Mouse (Mus musculus) embryonic stem cell, embryonic (primary cell): ENCODE results near the gene Ankrd31.
"Not testable (repeated sequence)": the region's sequence is repeated elsewhere in the genome, so short reads cannot be mapped to it uniquely, and the experiment has no call there.

ENCODE experiments used
- CTCF ChIA-PET, 4 experiments: fragments of 300-600 bp in 2 of 4; fragments of 350-600 bp in 2 of 4; sonication (Branson Sonifier 250); formaldehyde crosslinking; loops; one replicate each; lab custom pipeline; 2022; ENCODE audit warnings: inconsistent platforms in 2 of 4; lab: Charles Lee
- POLR2A ChIA-PET, 4 experiments: fragments of 300-600 bp in 2 of 4; fragments of 350-600 bp in 2 of 4; sonication (Branson Sonifier 250); formaldehyde crosslinking; loops; one replicate each; lab custom pipeline; 2022; ENCODE audit warnings: antibody characterized with exemption in 4 of 4, inconsistent platforms in 1 of 4; lab: Charles Lee

Gene Ankrd31

DNA sequence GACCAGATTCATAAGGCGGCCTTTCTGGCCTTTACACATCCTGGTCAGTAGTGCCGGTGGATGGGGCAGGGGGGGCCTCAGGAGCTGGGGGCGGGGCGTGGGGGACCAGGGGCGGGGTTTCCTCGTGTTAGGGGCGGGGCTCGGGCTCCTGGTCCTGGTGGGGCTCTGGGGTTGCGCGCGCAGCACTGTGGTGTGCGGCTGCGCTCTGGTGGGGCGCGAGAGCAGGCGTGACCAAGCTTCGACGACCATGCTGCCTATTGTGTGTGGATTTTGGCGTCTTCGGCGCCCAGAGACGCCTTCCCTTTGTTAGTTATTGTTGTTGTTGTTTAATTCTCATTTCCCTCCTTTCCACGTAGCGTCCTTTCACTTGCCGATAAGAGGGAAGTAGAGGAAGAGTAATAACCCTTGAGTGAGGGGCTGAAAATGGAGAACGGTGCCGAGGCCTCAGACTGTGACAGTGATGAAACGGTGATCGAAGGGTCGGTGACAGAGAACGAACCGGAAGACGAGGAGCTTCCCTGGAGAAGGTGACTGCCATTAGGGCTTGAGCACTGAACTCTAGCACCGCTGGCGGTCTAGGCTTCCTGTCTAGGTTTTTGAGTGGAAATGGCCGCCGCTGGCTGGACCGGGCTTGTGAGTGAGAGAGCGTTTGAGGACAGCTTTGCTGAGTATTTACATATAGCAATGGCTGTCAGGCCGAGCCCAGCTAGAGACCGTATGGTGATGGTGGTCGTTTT, at the start of gene Ankrd31:
Ankrd31 (plus strand) TSS at position 164 of the 737 bp plus-strand sequence.
- CTCF ChIA-PET = interaction anchor here in 1 of 4 experiments (0.6 kb wide), 1 partner anchor 196 kb away, joined by 3 read pairs; no protein-coding TSS in a partner anchor
- POLR2A ChIA-PET = interaction anchor here in 3 of 4 experiments (0.5 to 1.7 kb wide), 6 partner anchors 23 to 1329 kb away, joined by 3 to 4 read pairs (median 3); no protein-coding TSS in a partner anchor

- ChIA-PET CTCF (no interaction called here), POLR2A (interaction anchor here in 3 of 4 experiments (0.6 to 3.4 kb wide), 9 partner anchors 9 to 635 kb away, joined by 3 to 12 read pairs (median 5); no protein-coding TSS in a partner anchor)
These were observed 45.3 kb upstream of the Ankrd31 start for GRCm38 (mm10) chr13:96702567-96703278.

DNA sequence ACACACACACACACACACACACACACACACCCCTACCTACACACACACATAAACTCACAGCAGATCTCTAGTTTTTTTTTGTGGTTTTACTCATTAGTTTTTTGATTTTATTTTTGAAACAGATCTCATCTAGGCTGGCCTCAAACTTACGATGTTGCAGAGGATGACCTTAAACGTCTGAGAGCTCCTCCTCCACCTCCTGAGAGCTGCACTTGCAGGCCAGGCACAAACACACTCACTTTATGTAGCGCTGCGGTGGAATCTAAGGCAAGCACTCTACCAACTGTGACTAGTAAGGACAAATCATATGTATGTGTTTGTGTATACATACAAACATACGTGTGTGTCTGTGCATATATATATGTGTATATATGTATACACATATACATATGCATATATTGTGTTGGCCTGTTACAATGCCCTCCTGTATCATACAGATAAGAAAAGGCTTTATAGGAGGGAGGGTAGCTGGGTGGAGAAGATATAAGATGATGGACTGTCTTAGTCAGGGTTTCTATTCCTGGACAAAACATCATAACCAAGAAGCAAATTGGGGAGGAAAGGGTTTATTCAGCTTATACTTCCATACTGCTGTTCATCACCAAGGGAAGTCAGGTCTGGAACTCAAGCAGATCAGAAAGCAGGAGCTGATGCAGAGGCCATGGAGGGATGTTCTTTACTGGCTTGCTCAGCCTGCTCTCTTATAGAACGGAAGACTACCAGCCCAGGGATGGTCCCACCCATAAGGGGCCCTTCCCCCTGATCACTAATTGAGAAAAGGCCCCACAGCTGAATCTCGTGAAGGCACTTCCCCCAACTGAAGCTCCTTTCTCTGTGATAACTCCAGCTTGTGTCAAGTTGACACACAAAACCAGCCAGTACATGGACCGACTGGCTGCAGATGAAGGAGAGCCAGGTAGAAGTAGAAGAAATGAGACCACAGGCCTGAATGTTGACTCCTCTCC, 38.5 kb upstream of the Ankrd31 start:
- POLR2A ChIA-PET = interaction anchor here in 1 of 4 experiments (1.0 kb wide), 1 partner anchor 9 kb away, joined by 4 read pairs; no protein-coding TSS in a partner anchor
- CTCF ChIA-PET = interaction anchor here in 1 of 4 experiments (0.6 kb wide), 1 partner anchor 11 kb away, joined by 4 read pairs; no protein-coding TSS in a partner anchor

DNA sequence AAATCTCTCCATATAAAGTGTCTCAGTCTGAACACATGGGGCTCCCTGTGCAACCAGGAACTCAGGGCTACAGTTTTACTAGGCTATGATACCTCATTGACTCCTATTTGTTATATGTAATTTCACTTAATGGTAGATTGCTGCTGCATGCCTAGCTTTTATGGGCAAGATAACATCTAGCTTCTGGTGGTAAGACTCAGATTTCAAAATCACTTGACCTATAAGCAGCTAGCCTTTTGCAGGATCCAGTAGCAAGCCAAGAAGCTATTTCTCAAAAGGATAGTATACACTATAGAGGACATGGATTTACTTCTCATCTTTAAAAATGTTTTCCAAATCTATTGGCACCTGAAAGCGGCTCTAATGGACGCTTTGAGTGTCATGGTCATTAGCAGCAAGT, 31.8 kb upstream of the Ankrd31 start:
- ChIA-PET CTCF (no interaction called here), POLR2A (no interaction called here)

DNA sequence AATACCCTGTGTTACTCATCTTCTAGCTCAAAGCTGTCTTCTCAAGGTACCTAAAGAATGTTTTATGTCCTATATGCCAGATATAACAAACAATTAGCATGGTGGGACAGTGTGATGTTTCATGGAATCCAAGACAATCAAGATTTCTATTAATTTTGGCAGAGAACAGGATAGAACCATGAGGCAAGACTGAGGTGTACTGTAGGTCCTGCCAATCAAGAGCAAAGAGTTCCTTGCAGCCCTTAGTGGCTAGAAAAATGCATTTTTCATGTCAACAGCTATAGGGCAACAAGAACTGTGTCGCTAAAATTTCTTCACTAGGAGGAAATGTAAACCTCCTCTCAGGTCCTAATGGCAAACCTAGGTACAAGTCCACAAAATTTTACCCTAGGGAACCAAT, 30.3 kb upstream of the Ankrd31 start:
- ChIA-PET CTCF (no interaction called here), POLR2A (interaction anchor here in 1 of 4 experiments (0.6 kb wide), 3 partner anchors 31 to 753 kb away, joined by 4 to 5 read pairs (median 4); no protein-coding TSS in a partner anchor)

GRCm38 (mm10) chr13:96720003-96720402, 28.1 kb upstream of the Ankrd31 start:
- CTCF ChIA-PET = no interaction called here
- POLR2A ChIA-PET = interaction anchor here in 2 of 4 experiments (0.6 to 1.1 kb wide), 3 partner anchors 47 to 112 kb away, joined by 3 to 4 read pairs (median 3); no protein-coding TSS in a partner anchor

- ChIA-PET CTCF (no interaction called here), POLR2A (no interaction called here)
These were observed 19.8 kb upstream of the Ankrd31 start for GRCm38 (mm10) chr13:96728289-96728688.

GRCm38 (mm10) chr13:96729146-96729545, 18.9 kb upstream of the Ankrd31 start:
- ChIA-PET CTCF (interaction anchor here in 2 of 4 experiments (0.6 kb wide), 2 partner anchors 415 to 416 kb away, joined by 3 to 4 read pairs; no protein-coding TSS in a partner anchor), POLR2A (no interaction called here)

DNA sequence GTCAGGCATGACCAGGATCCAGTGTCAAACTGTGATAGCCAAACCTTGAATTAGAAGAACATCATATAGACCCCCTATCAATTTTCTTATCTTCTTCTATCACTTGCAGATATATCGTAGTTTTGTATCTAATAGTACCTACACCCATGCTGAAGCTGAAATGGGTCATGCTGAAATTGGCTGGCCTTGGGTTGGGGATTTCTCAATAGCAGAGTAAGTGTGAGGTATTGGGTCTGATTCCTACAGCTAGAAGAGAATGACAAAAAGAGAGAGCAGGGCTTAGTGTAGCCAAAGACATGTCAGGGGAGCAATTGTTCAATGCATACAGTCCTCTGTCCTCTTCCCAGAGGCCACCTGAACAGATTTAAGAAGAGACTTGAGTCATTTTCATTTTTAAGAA, 18.0 kb upstream of the Ankrd31 start:
- POLR2A ChIA-PET = no interaction called here
- CTCF ChIA-PET = no interaction called here

GRCm38 (mm10) chr13:96735175-96735574, 12.9 kb upstream of the Ankrd31 start:
- ChIA-PET CTCF (no interaction called here), POLR2A (no interaction called here)

DNA sequence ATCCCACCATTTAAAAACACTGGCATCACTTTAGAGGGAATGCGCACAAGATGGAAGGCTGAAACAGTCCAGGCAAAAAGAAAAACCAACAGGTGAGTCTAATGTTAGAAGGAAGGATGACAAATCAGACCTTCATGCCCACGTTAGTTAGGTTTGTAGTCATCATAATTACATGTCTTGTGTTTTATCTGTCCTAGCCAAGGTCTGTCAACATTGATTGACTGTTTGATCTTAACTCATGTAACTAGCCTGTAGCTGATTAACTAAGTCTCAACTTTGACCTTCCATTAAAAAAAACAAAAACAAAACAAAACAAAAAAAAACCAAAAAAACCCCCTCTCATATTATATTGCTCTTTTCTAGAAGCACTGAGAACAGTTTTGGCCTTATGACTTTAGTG, 7.9 kb upstream of the Ankrd31 start:
- POLR2A ChIA-PET = no interaction called here
- CTCF ChIA-PET = no interaction called here

DNA sequence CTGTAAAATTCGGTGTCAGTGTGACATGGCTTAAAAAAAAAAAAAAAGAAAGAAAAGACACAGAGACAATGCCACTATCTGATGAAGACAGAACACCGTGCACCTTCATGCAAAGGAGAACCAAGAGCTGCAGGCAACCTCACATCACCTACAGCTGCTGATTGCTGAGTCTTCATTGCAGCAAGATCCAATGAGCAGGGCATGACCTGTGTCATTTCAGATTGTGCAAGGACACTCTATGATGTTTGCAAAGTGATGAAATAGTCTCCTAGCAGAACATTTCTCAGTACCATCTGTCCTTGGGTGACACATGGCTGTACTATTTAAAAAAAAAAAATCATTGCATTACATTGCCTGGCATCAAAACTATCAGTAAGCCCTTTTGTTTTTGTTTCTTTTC, 5.2 kb upstream of the Ankrd31 start:
- ChIA-PET CTCF (no interaction called here), POLR2A (no interaction called here)

GRCm38 (mm10) chr13:96746055-96746454, 2.0 kb upstream of the Ankrd31 start:
- CTCF ChIA-PET = no interaction called here
- POLR2A ChIA-PET = no interaction called here

- ChIA-PET POLR2A (interaction anchor here in 1 of 4 experiments (0.6 kb wide), 1 partner anchor 326 kb away, joined by 4 read pairs; no protein-coding TSS in a partner anchor), CTCF (interaction anchor here in 2 of 4 experiments (0.6 kb wide), 2 partner anchors 26 to 532 kb away, joined by 3 read pairs; no protein-coding TSS in a partner anchor)
These were observed 1.8 kb downstream of the Ankrd31 start for GRCm38 (mm10) chr13:96749859-96750258.

- CTCF ChIA-PET = no interaction called here
These were observed 12.8 kb downstream of the Ankrd31 start for GRCm38 (mm10) chr13:96760848-96761247.

DNA sequence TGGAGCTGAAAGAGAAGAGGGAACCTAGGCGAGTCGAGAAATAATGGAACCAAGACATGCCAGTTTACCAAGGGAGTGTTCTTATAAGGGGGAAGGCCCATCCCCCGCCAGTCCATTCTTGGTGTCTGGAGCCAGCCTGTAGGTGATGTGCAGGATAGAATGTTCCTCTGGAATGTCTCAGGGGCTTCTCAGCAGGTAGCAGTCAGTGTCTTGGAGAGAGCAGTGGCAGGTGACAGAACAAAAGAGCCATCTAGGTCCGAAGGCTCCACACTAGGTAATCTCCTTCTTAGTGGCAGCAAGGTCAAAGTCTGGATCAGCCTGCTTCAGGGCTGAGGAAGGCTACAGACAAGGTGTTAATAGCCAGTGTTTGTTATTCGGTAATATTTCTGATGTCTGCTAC, 38.0 kb downstream of the Ankrd31 start:
- CTCF ChIA-PET = not testable (repeated sequence)
- POLR2A ChIA-PET = interaction anchor here in 1 of 4 experiments (0.7 kb wide), 1 partner anchor 1928 kb away, joined by 5 read pairs; no protein-coding TSS in a partner anchor

More at GRCm38 (mm10) chr13:96760848-96761247, 12.8 kb downstream of the Ankrd31 start:
- POLR2A ChIA-PET = no interaction called here

DNA sequence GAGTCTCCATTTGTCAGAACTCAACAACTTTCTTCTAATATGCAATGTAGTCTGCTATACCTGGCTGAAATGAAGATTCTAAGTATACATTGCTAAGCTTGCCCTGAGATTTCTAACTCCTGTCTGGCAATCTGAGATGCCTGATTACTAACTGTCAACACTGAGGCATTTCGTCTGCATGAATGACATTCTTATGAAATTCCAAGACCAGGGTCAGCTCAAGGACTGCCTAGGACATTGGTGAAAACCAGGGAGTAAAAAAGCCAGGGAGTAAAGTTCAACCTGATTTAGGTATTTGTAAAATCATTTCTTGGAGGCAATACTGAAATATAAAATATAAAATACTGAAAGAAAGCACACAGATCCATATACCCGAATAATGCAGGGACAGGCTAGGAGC, 45.4 kb downstream of the Ankrd31 start:
- ChIA-PET POLR2A (no interaction called here), CTCF (no interaction called here)

DNA sequence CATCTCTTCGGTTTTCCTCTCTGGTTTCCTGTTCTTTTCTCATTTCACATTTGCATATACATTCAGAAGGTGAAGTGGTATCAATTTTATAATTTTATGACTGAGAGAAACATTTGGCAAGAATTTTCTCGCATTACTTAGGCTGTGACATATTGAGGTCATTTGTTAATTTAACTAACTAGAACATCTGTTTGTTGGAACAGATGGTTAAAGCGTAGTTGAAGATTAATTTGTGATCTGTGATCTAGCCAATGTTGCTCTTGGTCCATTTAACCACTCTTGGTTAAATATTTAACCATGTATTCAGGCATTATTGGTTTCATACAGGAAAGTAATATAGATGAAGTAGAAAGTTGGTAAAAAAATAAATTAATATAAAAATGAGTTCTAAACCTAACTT, 47.2 kb downstream of the Ankrd31 start:
- ChIA-PET POLR2A (no interaction called here), CTCF (no interaction called here)

- CTCF ChIA-PET = no interaction called here
- POLR2A ChIA-PET = no interaction called here
These were observed 49.4 kb downstream of the Ankrd31 start for GRCm38 (mm10) chr13:96797500-96797899.
